Mouse (Mus musculus): Measurements from ENCODE around the gene Ctcf. TPM values are rescaled to one million over a fixed set of nuclear protein-coding genes. Genes with fewer than 3 reads are reported as not detected.

The Ctcf gene
- polyA plus RNA-seq, 1 experiment, result 17.9 TPM

DNA sequence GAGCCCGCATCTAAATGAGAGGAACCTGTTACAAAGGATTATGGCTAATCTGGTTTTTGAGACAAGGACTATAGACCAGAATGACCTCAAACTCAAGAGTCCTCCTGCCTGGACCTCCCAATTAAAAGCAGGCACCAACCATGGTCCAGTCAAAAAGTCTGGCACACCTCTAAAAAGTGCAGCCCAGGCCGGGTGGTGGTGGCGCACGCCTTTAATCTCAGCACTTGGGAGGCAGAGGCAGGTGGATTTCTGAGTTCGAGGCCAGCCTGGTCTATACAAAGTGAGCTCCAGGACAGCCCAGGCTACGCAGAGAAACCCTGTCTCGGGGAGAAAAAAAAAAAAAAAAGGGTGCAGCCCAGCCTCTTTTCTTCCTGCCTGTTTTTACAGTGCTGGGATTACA lies 49.0 kb downstream of the Ctcf start:
- no peak for TF ChIP-seq CTCF (IDR thresholded peaks at IDR 0.05; ENCODE audit: insufficient read depth, low read length)
- TF ChIP-seq POLR2A (IDR thresholded peaks at IDR 0.05; ENCODE audit: borderline replicate concordance, extremely low read depth, low read depth, low read length), result no peak
- no peak for DNase-seq
- H3K4me3 ChIP-seq (replicated peaks; ENCODE audit: extremely low read depth, low read depth, low read length), result no peak overlapping the region
- H3K4me1 ChIP-seq (ENCODE audit: control insufficient read depth, insufficient read depth, low read length), result peaks cover 2% of the 10 kb centered on the region; the same call in 1 of the 2 replicates
- 66% methylated on average over 7 of the region's 7 CpGs for WGBS

GRCm38 (mm10) chr8:105685796-105686308 lies 49.5 kb downstream of the Ctcf start, which contains the start of gene Carmil2:
Gene Carmil2 (plus strand): TSS chr8:105686274.
- peaks cover 2% of the 10 kb centered on the region; the same call in 1 of the 2 replicates for H3K4me1 ChIP-seq (ENCODE audit: control insufficient read depth, insufficient read depth, low read length)
- peak; percentile 65 for DNase-seq
- WGBS, result 5% methylated on average over 26 of the region's 26 CpGs
- peak within 1 kb of the TSS; percentile 50 for H3K4me3 ChIP-seq (replicated peaks; ENCODE audit: extremely low read depth, low read depth, low read length)
- TF ChIP-seq POLR2A (IDR thresholded peaks at IDR 0.05; ENCODE audit: borderline replicate concordance, extremely low read depth, low read depth, low read length) (no peak), CTCF (IDR thresholded peaks at IDR 0.05; ENCODE audit: insufficient read depth, low read length) (peak; percentile 83)

DNA sequence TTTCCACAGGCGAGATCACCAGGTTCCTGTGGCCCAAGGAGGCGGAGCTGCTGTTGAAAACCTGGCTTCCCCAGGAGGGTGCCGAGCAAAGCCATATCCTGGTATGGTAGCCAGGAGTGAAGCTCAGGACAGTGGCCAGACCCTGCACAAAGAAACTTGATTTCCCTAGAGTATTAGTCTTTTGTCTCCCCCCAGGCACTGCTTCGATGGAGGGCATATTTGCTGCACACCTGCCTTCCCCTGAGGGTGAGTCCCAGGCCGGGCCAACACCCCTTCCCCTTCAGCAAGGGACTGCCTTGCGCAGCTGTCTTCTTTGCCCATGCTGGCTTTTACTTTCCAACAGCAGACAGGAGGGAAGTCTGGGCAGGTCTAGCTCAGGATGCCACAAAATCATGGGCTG lies 50.2 kb downstream of the Ctcf start:
- Histone ChIP-seq H3K4me3 (replicated peaks; ENCODE audit: extremely low read depth, low read depth, low read length) (no peak overlapping the region), H3K4me1 (ENCODE audit: control insufficient read depth, insufficient read depth, low read length) (peaks cover 2% of the 10 kb centered on the region; the same call in 1 of the 2 replicates)
- WGBS, result 53% methylated on average over 6 of the region's 6 CpGs
- no peak for DNase-seq
- TF ChIP-seq POLR2A (IDR thresholded peaks at IDR 0.05; ENCODE audit: borderline replicate concordance, extremely low read depth, low read depth, low read length) (no peak), CTCF (IDR thresholded peaks at IDR 0.05; ENCODE audit: insufficient read depth, low read length) (no peak)

DNA sequence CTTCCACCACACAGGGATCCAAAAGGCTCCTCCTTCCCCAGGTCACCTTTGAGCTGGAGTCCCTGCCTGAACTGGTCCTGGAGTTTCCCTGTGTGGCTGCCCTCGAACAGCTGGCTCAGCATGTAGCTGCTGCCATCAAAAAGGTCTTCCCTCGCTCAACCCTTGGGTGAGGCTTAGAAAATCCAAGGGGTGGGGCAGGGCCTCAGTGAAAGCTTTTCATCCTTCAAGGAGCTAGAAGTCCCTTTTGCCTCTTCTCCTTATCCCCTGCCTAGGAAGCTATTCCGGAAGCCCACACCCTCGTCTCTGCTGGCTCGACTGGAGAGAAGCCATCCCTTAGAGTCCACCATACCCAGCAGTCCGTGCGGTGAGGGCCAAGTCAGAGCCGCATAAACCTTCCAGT lies 51.1 kb downstream of the Ctcf start:
- Histone ChIP-seq H3K4me3 (replicated peaks; ENCODE audit: extremely low read depth, low read depth, low read length) (no peak overlapping the region), H3K4me1 (ENCODE audit: control insufficient read depth, insufficient read depth, low read length) (peaks cover 2% of the 10 kb centered on the region; the same call in 1 of the 2 replicates)
- WGBS, result 48% methylated on average over 8 of the region's 8 CpGs
- no peak for DNase-seq
- TF ChIP-seq CTCF (IDR thresholded peaks at IDR 0.05; ENCODE audit: insufficient read depth, low read length), result no peak
- no peak for TF ChIP-seq POLR2A (IDR thresholded peaks at IDR 0.05; ENCODE audit: borderline replicate concordance, extremely low read depth, low read depth, low read length)

DNA sequence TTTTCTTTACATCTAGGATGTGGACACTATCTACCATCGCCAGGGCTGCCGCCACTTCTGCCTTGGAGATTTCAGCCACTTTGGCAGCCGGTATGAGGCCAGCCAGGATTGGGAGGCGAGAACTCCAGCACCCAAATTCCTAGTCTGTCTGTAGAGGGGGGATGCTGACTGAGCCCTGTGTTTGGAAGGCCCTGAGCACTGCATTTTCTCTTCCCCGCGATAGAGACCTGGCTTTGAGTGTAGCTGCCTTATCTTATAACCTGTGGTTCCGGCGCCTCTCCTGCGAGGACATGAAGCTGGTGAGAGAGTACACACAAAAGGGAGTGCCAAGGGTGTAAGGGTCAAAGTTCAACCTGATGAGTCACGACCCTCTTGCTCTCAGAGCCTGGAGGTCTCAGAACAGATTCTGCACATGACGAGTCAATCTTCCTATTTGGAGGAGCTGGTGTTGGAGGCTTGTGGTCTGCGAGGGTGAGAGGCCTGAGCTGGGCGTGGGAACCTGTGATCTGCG lies 51.9 kb downstream of the Ctcf start:
- TF ChIP-seq POLR2A (IDR thresholded peaks at IDR 0.05; ENCODE audit: borderline replicate concordance, extremely low read depth, low read depth, low read length), result no peak
- TF ChIP-seq CTCF (IDR thresholded peaks at IDR 0.05; ENCODE audit: insufficient read depth, low read length), result no peak
- 61% methylated on average over 14 of the region's 14 CpGs for WGBS
- no peak overlapping the region for H3K4me3 ChIP-seq (replicated peaks; ENCODE audit: extremely low read depth, low read depth, low read length)
- peaks cover 2% of the 10 kb centered on the region; the same call in 1 of the 2 replicates for H3K4me1 ChIP-seq (ENCODE audit: control insufficient read depth, insufficient read depth, low read length)
- no peak for DNase-seq

GRCm38 (mm10) chr8:105689256-105689982 lies 53.1 kb downstream of the Ctcf start:
- H3K4me3 ChIP-seq (replicated peaks; ENCODE audit: extremely low read depth, low read depth, low read length), result no peak overlapping the region
- TF ChIP-seq POLR2A (IDR thresholded peaks at IDR 0.05; ENCODE audit: borderline replicate concordance, extremely low read depth, low read depth, low read length) (no peak), CTCF (IDR thresholded peaks at IDR 0.05; ENCODE audit: insufficient read depth, low read length) (no peak)
- WGBS, result 67% methylated on average over 35 of the region's 35 CpGs
- H3K4me1 ChIP-seq (ENCODE audit: control insufficient read depth, insufficient read depth, low read length), result peaks cover 4% of the 10 kb centered on the region
- DNase-seq, result no peak

- no peak for TF ChIP-seq CTCF (IDR thresholded peaks at IDR 0.05; ENCODE audit: insufficient read depth, low read length)
- TF ChIP-seq POLR2A (IDR thresholded peaks at IDR 0.05; ENCODE audit: borderline replicate concordance, extremely low read depth, low read depth, low read length), result no peak
- H3K4me3 ChIP-seq (replicated peaks; ENCODE audit: extremely low read depth, low read depth, low read length), result no peak overlapping the region
- peaks cover 4% of the 10 kb centered on the region for H3K4me1 ChIP-seq (ENCODE audit: control insufficient read depth, insufficient read depth, low read length)
- WGBS, result 85% methylated on average over 9 of the region's 9 CpGs
- DNase-seq, result no peak
Observed at GRCm38 (mm10) chr8:105689983-105690360, 53.6 kb downstream of the Ctcf start.

DNA sequence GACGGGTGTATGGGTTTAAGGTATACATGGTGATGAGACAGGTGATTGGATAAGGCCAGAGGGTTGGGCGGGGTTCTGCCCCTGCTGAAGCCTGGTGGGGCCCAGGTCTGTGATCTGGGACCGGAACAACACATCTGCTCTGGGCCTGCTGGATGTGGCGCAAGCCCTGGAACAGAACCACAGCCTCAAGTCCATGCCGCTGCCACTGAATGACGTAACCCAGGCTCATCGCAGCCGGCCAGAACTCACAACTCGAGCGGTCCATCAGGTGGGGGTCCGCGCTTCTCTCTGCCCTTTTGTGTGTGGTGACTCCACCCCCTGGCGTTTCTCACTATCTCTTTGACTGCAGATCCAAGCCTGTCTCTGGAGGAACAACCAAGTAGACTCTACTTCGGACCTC lies 54.6 kb downstream of the Ctcf start:
- 82% methylated on average over 14 of the region's 14 CpGs for WGBS

DNA sequence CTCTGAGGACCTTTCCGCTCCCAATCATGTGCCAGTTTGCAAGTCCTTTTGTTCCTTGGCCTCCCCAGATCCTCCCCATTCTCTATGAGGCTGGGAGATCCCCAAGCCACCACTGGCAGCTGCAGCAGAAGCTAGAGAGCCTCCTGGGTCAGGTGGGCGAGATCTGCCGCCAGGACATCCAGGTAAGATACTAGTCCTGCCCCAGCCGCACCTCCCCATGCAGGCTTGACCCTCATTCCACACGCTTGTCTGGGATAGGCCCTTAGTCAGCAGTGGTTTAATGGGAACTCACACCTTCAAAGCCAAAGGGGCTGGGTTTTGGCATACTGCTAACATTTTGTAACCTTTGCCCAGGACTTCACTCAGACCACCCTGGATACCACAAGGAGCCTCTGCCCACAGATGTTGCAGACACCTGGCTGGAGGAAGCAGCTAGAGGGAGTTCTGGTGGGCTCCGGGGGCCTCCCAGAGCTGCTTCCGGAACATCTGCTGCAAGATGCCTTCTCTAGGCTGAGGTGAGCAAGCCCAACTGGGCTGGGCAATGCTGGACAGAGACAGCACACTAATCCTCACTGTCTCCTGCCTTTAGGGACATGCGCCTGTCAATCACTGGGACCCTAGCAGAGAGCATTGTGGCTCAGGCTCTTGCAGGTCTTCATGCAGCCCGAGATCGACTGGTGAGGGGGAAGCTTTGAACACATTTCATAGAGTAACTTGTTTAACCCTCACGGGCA lies 56.2 kb downstream of the Ctcf start:
- no peak for DNase-seq
- H3K4me1 ChIP-seq (ENCODE audit: control insufficient read depth, insufficient read depth, low read length), result peaks cover 2% of the 10 kb centered on the region; the same call in 1 of the 2 replicates
- TF ChIP-seq POLR2A (IDR thresholded peaks at IDR 0.05; ENCODE audit: borderline replicate concordance, extremely low read depth, low read depth, low read length), result no peak
- TF ChIP-seq CTCF (IDR thresholded peaks at IDR 0.05; ENCODE audit: insufficient read depth, low read length), result no peak
- 92% methylated on average over 11 of the region's 11 CpGs for WGBS
- no peak overlapping the region for H3K4me3 ChIP-seq (replicated peaks; ENCODE audit: extremely low read depth, low read depth, low read length)

More for the DNA sequence above, 54.6 kb downstream of the Ctcf start:
- DNase-seq, result no peak
- Histone ChIP-seq H3K4me1 (ENCODE audit: control insufficient read depth, insufficient read depth, low read length) (peaks cover 2% of the 10 kb centered on the region), H3K4me3 (replicated peaks; ENCODE audit: extremely low read depth, low read depth, low read length) (no peak overlapping the region)
- no peak for TF ChIP-seq CTCF (IDR thresholded peaks at IDR 0.05; ENCODE audit: insufficient read depth, low read length)
- no peak for TF ChIP-seq POLR2A (IDR thresholded peaks at IDR 0.05; ENCODE audit: borderline replicate concordance, extremely low read depth, low read depth, low read length)
